Mouse (Mus musculus) lung, embryonic 14.5 days (tissue): ENCODE measurements at regions not wholly inside any gene's neighbourhood (a gene's known extent, or its start where the extent isn't known, plus 50 kb on each side); places are given as distances from the start of the nearest gene placed in this dataset.

Experiments used
- ATAC-seq: fragments of 200-750 bp; cut with Nextera tagmentation; 2 replicates; pipeline ENCODE4 v1.8.0; 2017; ENCODE audit warnings: mild to moderate bottlenecking, moderate TSS enrichment, moderate library complexity; ENCODE audit not compliant: insufficient read depth
- DNase-seq: peaks from one replicate; pipeline ENCODE4 v3.0.0-alpha.2; 2015
- H3K27ac ChIP-seq: fragments of 300-500 bp; sonication (generic); 2 replicates; pipeline ENCODE4 v1.5.1; 2014; ENCODE audit warnings: low read depth, mild to moderate bottlenecking, moderate library complexity
- H3K27me3 ChIP-seq: fragments of 300-500 bp; sonication (generic); 2 replicates; pipeline ENCODE4 v1.6.1; 2014; ENCODE audit warnings: low read length, control low read depth; ENCODE audit not compliant: insufficient read depth
- H3K36me3 ChIP-seq: fragments of 300-500 bp; sonication (generic); 2 replicates; pipeline ENCODE4 v1.6.1; 2014; ENCODE audit warnings: control low read depth; ENCODE audit not compliant: insufficient read depth
- H3K4me1 ChIP-seq: fragments of 300-500 bp; sonication (generic); 2 replicates; pipeline ENCODE4 v1.6.1; 2014; ENCODE audit warnings: antibody characterized with exemption, control low read depth; ENCODE audit not compliant: insufficient read depth
- H3K4me2 ChIP-seq: fragments of 300-500 bp; sonication (generic); 2 replicates; pipeline ENCODE4 v1.6.1; 2014; ENCODE audit warnings: mild to moderate bottlenecking
- H3K4me3 ChIP-seq: fragments of 300-500 bp; sonication (generic); 2 replicates; pipeline ENCODE4 v1.5.1; 2014; ENCODE audit warnings: low read depth, low read length
- H3K9ac ChIP-seq: fragments of 300-500 bp; sonication (generic); 2 replicates; pipeline ENCODE4 v1.6.1; 2014
- H3K9me3 ChIP-seq: fragments of 300-500 bp; sonication (generic); 2 replicates; pipeline ENCODE4 v1.6.1; 2016; ENCODE audit warnings: low read depth, low read length, control low read depth
- CTCF ChIP-seq: IDR thresholded peaks from 2 replicates; pipeline ENCODE4 v1.5.1; 2016; ENCODE audit warnings: antibody characterized with exemption, low read depth
- WGBS: fragments of 180-500 bp; shearing (Covaris S2); extraction: QIAGEN DNeasy Blood & Tissue Kit; methylation state at CpG from one replicate; pipeline ENCODE4 v1.1.7; 2014; 5-methylcytosine and 5-hydroxymethylcytosine counted together

GRCm38 (mm10) chrX:163302697-163303096 is 246.8 kb downstream of the Grpr start:
- no peaks in the 10 kb centered on the region for H3K4me1 ChIP-seq
- H3K27me3 ChIP-seq: no peaks in the 10 kb centered on the region
- no peak overlapping the region for H3K4me3 ChIP-seq
- DNase-seq: no peak
- no peaks in the 10 kb centered on the region for H3K36me3 ChIP-seq
- H3K9ac ChIP-seq: no peak overlapping the region
- TF ChIP-seq CTCF: no peak
- H3K9me3 ChIP-seq: no peaks in the 10 kb centered on the region
- no peak for ATAC-seq
- H3K4me2 ChIP-seq: no peak overlapping the region
- WGBS: 80% methylated on average over 4 of the region's 4 CpGs
- no peak overlapping the region for H3K27ac ChIP-seq

GRCm38 (mm10) chrX:163301045-163301444 is 248.4 kb downstream of the Grpr start:
- H3K36me3 ChIP-seq: no peaks in the 10 kb centered on the region
- no peak overlapping the region for H3K9ac ChIP-seq
- WGBS: 70% methylated on average over 6 of the region's 6 CpGs
- no peak for TF ChIP-seq CTCF
- H3K27me3 ChIP-seq: no peaks in the 10 kb centered on the region
- no peaks in the 10 kb centered on the region for H3K9me3 ChIP-seq
- no peak overlapping the region for H3K4me3 ChIP-seq
- ATAC-seq: no peak
- H3K4me1 ChIP-seq: no peaks in the 10 kb centered on the region
- DNase-seq: no peak
- H3K27ac ChIP-seq: no peak overlapping the region
- H3K4me2 ChIP-seq: no peak overlapping the region

- TF ChIP-seq CTCF: no peak
- no peak for DNase-seq
These were observed 252.4 kb downstream of the Grpr start for GRCm38 (mm10) chrX:163296956-163297628.

GRCm38 (mm10) chrX:163261248-163261647 is 288.2 kb downstream of the Grpr start:
- Histone ChIP-seq H3K4me2 (no peak overlapping the region), H3K9ac (no peak overlapping the region), H3K27me3 (no peaks in the 10 kb centered on the region), H3K4me1 (no peaks in the 10 kb centered on the region), H3K36me3 (no peaks in the 10 kb centered on the region), H3K4me3 (no peak overlapping the region), H3K9me3 (no peaks in the 10 kb centered on the region), H3K27ac (no peak overlapping the region)
- 93% methylated on average over 2 of the region's 2 CpGs for WGBS
- no peak for ATAC-seq
- TF ChIP-seq CTCF: no peak
- DNase-seq: no peak

More at GRCm38 (mm10) chrX:163296956-163297628, 252.4 kb downstream of the Grpr start:
- Histone ChIP-seq H3K27me3 (no peaks in the 10 kb centered on the region), H3K36me3 (no peaks in the 10 kb centered on the region), H3K4me2 (no peak overlapping the region), H3K27ac (no peak overlapping the region), H3K9me3 (no peaks in the 10 kb centered on the region), H3K9ac (no peak overlapping the region), H3K4me3 (no peak overlapping the region), H3K4me1 (no peaks in the 10 kb centered on the region)
- WGBS: 32% methylated on average over 8 of the region's 8 CpGs
- peak; percentile 54; the same call in 1 of the 2 replicates for ATAC-seq

- Histone ChIP-seq H3K27ac (no peak overlapping the region), H3K9ac (no peak overlapping the region), H3K36me3 (no peaks in the 10 kb centered on the region), H3K4me3 (no peak overlapping the region), H3K9me3 (no peaks in the 10 kb centered on the region), H3K4me1 (no peaks in the 10 kb centered on the region), H3K27me3 (no peaks in the 10 kb centered on the region), H3K4me2 (no peak overlapping the region)
- DNase-seq (no peak), ATAC-seq (no peak)
- no peak for TF ChIP-seq CTCF
- WGBS: 35% methylated on average over 2 of the region's 2 CpGs
These were observed 288.6 kb upstream of the S100g start for GRCm38 (mm10) chrX:163253048-163253447.

GRCm38 (mm10) chrX:163205260-163205659 is 240.9 kb upstream of the S100g start:
- no peak for ATAC-seq
- H3K9me3 ChIP-seq: no peaks in the 10 kb centered on the region
- H3K4me1 ChIP-seq: no peaks in the 10 kb centered on the region
- 86% methylated on average over 2 of the region's 2 CpGs for WGBS
- H3K36me3 ChIP-seq: no peaks in the 10 kb centered on the region
- TF ChIP-seq CTCF: no peak
- DNase-seq: no peak
- no peaks in the 10 kb centered on the region for H3K27me3 ChIP-seq
- no peak overlapping the region for H3K27ac ChIP-seq
- no peak overlapping the region for H3K4me2 ChIP-seq
- no peak overlapping the region for H3K9ac ChIP-seq
- H3K4me3 ChIP-seq: no peak overlapping the region

GRCm38 (mm10) chrX:163203446-163203845 is 239.0 kb upstream of the S100g start:
- H3K4me1 ChIP-seq: no peaks in the 10 kb centered on the region
- WGBS: 100% methylated on average over 1 of the region's 1 CpGs
- no peak for ATAC-seq
- no peak overlapping the region for H3K27ac ChIP-seq
- H3K9ac ChIP-seq: no peak overlapping the region
- H3K9me3 ChIP-seq: no peaks in the 10 kb centered on the region
- no peaks in the 10 kb centered on the region for H3K27me3 ChIP-seq
- DNase-seq: no peak
- H3K4me3 ChIP-seq: no peak overlapping the region
- H3K4me2 ChIP-seq: no peak overlapping the region
- H3K36me3 ChIP-seq: no peaks in the 10 kb centered on the region
- TF ChIP-seq CTCF: no peak
